Mouse (Mus musculus): ENCODE data around the gene Mrpl41.

Gene Mrpl41

GRCm38 (mm10) chr2:24935057-24935796 is 39.7 kb downstream of the Mrpl41 start, which contains the start of gene Arrdc1:
Gene Arrdc1, minus strand, starts transcription at chr2:24935252.
- DNase-seq (ENCODE audit: low spot score): peak; percentile 89

GRCm38 (mm10) chr2:24934441-24934963 is 40.4 kb downstream of the Mrpl41 start:
- no peak for DNase-seq (ENCODE audit: low spot score)

- DNase-seq (ENCODE audit: low spot score): no peak
Observed at GRCm38 (mm10) chr2:24929593-24929992, 45.3 kb downstream of the Mrpl41 start.

- no peak for DNase-seq (ENCODE audit: low spot score)
Observed at GRCm38 (mm10) chr2:24929119-24929518, 45.8 kb downstream of the Mrpl41 start.

- DNase-seq (ENCODE audit: low spot score): no peak
Observed at GRCm38 (mm10) chr2:24927810-24928479, 47.0 kb downstream of the Mrpl41 start.

- DNase-seq (ENCODE audit: low spot score): no peak
Observed at GRCm38 (mm10) chr2:24926965-24927358, 47.9 kb downstream of the Mrpl41 start.

GRCm38 (mm10) chr2:24926345-24926964 is 48.4 kb downstream of the Mrpl41 start:
- DNase-seq (ENCODE audit: low spot score): no peak

- no peak for DNase-seq (ENCODE audit: low spot score)
Observed at GRCm38 (mm10) chr2:24925284-24925683, 49.6 kb downstream of the Mrpl41 start.

Data from layer of hippocampus, adult 11-12 months (tissue).